Mouse (Mus musculus) right cerebral cortex, postnatal 25 days (tissue): ENCODE data around the gene Syt15.
"Not testable (repeated sequence)": the region's sequence is repeated elsewhere in the genome, so short reads cannot be mapped to it uniquely, and the experiment has no call there.

Experiments
- DNase-seq: peaks from one replicate; pipeline ENCODE4 v3.0.0; 2022

The Syt15 gene

GRCm38 (mm10) chr14:34228830-34229506 is 9.6 kb downstream of the Syt15 start:
- DNase-seq: no peak

- DNase-seq: no peak
Measured at GRCm38 (mm10) chr14:34232340-34232739, 12.9 kb downstream of the Syt15 start.

GRCm38 (mm10) chr14:34232866-34233680 is 13.7 kb downstream of the Syt15 start:
- no peak for DNase-seq

GRCm38 (mm10) chr14:34233846-34234245 is 14.5 kb downstream of the Syt15 start:
- no peak for DNase-seq

- DNase-seq: peak; percentile 19
Measured at GRCm38 (mm10) chr14:34234630-34235380, 15.4 kb downstream of the Syt15 start.

GRCm38 (mm10) chr14:34240263-34240662 is 20.9 kb downstream of the Syt15 start:
- DNase-seq: no peak

- DNase-seq: no peak
Measured at GRCm38 (mm10) chr14:34240676-34241075, 21.3 kb downstream of the Syt15 start.

GRCm38 (mm10) chr14:34252470-34253145 is 33.2 kb downstream of the Syt15 start:
- no peak for DNase-seq

- no peak for DNase-seq
Measured at GRCm38 (mm10) chr14:34253261-34253660, 33.9 kb downstream of the Syt15 start.

GRCm38 (mm10) chr14:34258525-34258924 is 39.1 kb downstream of the Syt15 start:
- DNase-seq: not testable (repeated sequence)

- DNase-seq: no peak
Measured at GRCm38 (mm10) chr14:34268046-34268445, 48.7 kb downstream of the Syt15 start.

- no peak for DNase-seq
Measured at GRCm38 (mm10) chr14:34273280-34273679, 53.9 kb downstream of the Syt15 start.

GRCm38 (mm10) chr14:34274141-34274540 is 54.7 kb downstream of the Syt15 start:
- DNase-seq: no peak

- DNase-seq: no peak
Measured at GRCm38 (mm10) chr14:34275225-34275624, 55.8 kb downstream of the Syt15 start.

- DNase-seq: no peak
Measured at GRCm38 (mm10) chr14:34279726-34280125, 60.3 kb downstream of the Syt15 start.
